Mouse (Mus musculus) leukemia stem cell, adult 10-12 weeks (primary cell): ENCODE data around the gene Gm21762. TPM values are rescaled to one million over a fixed set of nuclear protein-coding genes. Genes with fewer than 3 reads are reported as not detected.

Experiments
- polyA plus RNA-seq: library from polyadenylated mRNA; stranded (reverse); fragments of >175 nt; gene quantifications from 2 replicates; pipeline ENCODE4 v1.2.3, GENCODE M21; 2012; ENCODE audit warnings: low replicate concordance

Gene Gm21762
- polyA plus RNA-seq: not detected in 2 replicates

GRCm38 (mm10) chr13:120215847-120216246 is at the start of gene Gm21762:
Gene Gm21762, minus strand, starts transcription at chr13:120215947.

GRCm38 (mm10) chr13:120262870-120263269 is 47.1 kb upstream of the Gm21762 start, which contains the start of gene AF067061:
Gene AF067061, plus strand, starts transcription at chr13:120263114.

GRCm38 (mm10) chr13:120238811-120239210 is 23.1 kb upstream of the Gm21762 start, which contains the start of gene Gm21731:
Gene Gm21731, plus strand, starts transcription at chr13:120239111.

GRCm38 (mm10) chr13:120172133-120172532 is 43.6 kb downstream of the Gm21762 start, which contains the start of gene Gm21818:
Gene Gm21818, plus strand, starts transcription at chr13:120172433.

Other genes starting within 250 kb of the Gm21762 start
- gene Gm36079, start 188.9 kb downstream of the Gm21762 start, polyA plus RNA-seq: not detected in 2 replicates
- 0.12 and 0.72 TPM in 2 replicates for gene Gm21188, start 163.8 kb downstream of the Gm21762 start, polyA plus RNA-seq
- gene Gm20767, start 75.7 kb downstream of the Gm21762 start, polyA plus RNA-seq: not detected in 2 replicates
- gene Gm21818, start 43.5 kb downstream of the Gm21762 start, polyA plus RNA-seq: not detected in 2 replicates
- gene Gm21731, start 23.2 kb upstream of the Gm21762 start, polyA plus RNA-seq: not detected in 2 replicates
- gene AF067061, start 47.2 kb upstream of the Gm21762 start, polyA plus RNA-seq: not detected in 2 replicates
- not detected in 2 replicates for gene BC147527, start 84.4 kb upstream of the Gm21762 start, polyA plus RNA-seq
- not detected in 2 replicates for gene Tcstv3, start 100.9 kb upstream of the Gm21762 start, polyA plus RNA-seq